Mouse (Mus musculus): Measurements from ENCODE around the gene Ttc6. TPM values are rescaled to one million over a fixed set of nuclear protein-coding genes. Genes with fewer than 3 reads are reported as not detected.

Ttc6 gene
- not detected for total RNA-seq (2018; cell fraction: chromatin; rRNA removed)
- total RNA-seq (2018; cell fraction: cytosol; rRNA removed), result not detected
- not detected for total RNA-seq (2018; cell fraction: nucleus; rRNA removed)
- not detected in 3 replicates for polyA plus RNA-seq (2018)

- 96% methylated on average over 6 of the region's 6 CpGs for WGBS (ENCODE audit: missing documents)
- no peaks in the 10 kb centered on the region for H3K36me3 ChIP-seq (ENCODE audit: inconsistent target)
- H3K27ac ChIP-seq, result no peak within 1 kb of the TSS
- no peaks in the 10 kb centered on the region for H3K79me2 ChIP-seq (ENCODE audit: inconsistent target)
- no peak within 1 kb of the TSS for H3K4me3 ChIP-seq (ENCODE audit: inconsistent target)
Observed at GRCm38 (mm10) chr12:57563909-57564308, at the start of gene Ttc6. TSS of gene Ttc6 (plus strand) at chr12:57564113.

DNA sequence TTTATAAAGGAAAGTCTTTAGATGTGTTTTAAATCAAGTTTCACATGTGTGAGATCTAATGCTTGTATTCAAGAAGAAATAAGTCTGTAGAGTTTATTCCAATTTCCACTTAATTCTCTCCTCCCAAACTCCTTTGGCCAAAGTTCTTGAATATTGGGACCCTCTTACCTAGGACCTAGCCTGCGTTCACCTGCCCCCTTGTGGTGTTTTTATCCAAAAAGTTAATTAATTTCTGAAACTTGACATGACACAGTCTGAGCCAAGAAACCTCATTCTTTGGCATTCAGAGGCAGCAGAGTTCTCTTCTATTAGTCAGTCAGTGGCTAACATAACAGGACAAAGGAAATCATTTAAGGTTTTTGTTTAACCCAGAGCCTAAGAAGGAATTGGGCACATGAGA is 49.4 kb upstream of the Ttc6 start:
- H3K4me3 ChIP-seq (ENCODE audit: inconsistent target), result no peak overlapping the region
- H3K79me2 ChIP-seq (ENCODE audit: inconsistent target), result no peaks in the 10 kb centered on the region
- H3K27ac ChIP-seq, result no peak overlapping the region
- H3K36me3 ChIP-seq (ENCODE audit: inconsistent target), result no peaks in the 10 kb centered on the region
- WGBS (ENCODE audit: missing documents), result 46% methylated on average over 1 of the region's 1 CpGs

DNA sequence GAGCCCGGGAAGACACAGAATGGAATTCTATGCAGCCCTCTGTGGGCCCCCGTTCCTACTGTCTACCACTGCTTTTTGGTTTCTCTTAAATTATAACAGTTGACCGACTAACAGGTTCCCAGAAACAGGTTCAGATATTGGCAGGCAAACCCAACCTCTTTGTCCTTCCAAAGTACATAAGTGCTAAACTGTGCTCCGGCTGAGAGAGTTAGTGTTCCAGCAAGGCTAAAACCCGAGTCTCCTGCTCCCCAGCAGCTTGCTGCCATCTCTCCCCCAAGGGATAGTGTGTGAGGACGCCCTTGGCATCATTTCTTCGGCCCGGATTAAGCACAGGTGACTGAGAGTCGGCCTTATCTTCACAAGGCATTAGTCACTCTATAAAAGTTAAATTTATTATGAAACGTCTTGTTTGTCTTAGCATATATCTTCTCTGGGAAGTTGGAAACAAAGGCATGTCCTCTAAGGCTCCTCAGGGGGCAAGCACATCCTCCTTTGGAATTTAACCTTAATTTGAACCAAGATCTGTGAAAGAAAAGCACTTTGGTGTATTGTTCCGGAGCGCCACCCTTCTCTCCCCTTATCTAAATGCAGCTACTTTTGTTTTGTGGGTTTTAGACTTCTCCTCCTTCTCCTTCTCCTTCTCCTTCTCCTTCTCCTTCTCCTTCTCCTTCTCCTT is 48.1 kb upstream of the Ttc6 start:
- Histone ChIP-seq H3K27ac (no peak overlapping the region), H3K4me3 (ENCODE audit: inconsistent target) (no peak overlapping the region), H3K36me3 (ENCODE audit: inconsistent target) (no peaks in the 10 kb centered on the region), H3K79me2 (ENCODE audit: inconsistent target) (no peaks in the 10 kb centered on the region)
- 71% methylated on average over 12 of the region's 12 CpGs for WGBS (ENCODE audit: missing documents)

- no peak overlapping the region for H3K27ac ChIP-seq
- no peaks in the 10 kb centered on the region for H3K36me3 ChIP-seq (ENCODE audit: inconsistent target)
- 34% methylated on average over 4 of the region's 4 CpGs for WGBS (ENCODE audit: missing documents)
- H3K79me2 ChIP-seq (ENCODE audit: inconsistent target), result no peaks in the 10 kb centered on the region
- no peak overlapping the region for H3K4me3 ChIP-seq (ENCODE audit: inconsistent target)
Observed at GRCm38 (mm10) chr12:57528335-57528734, 35.6 kb upstream of the Ttc6 start.

GRCm38 (mm10) chr12:57530474-57530873 is 33.4 kb upstream of the Ttc6 start:
- H3K4me3 ChIP-seq (ENCODE audit: inconsistent target), result no peak overlapping the region
- H3K36me3 ChIP-seq (ENCODE audit: inconsistent target), result no peaks in the 10 kb centered on the region
- H3K79me2 ChIP-seq (ENCODE audit: inconsistent target), result no peaks in the 10 kb centered on the region
- 56% methylated on average over 7 of the region's 9 CpGs for WGBS (ENCODE audit: missing documents)
- H3K27ac ChIP-seq, result no peak overlapping the region

DNA sequence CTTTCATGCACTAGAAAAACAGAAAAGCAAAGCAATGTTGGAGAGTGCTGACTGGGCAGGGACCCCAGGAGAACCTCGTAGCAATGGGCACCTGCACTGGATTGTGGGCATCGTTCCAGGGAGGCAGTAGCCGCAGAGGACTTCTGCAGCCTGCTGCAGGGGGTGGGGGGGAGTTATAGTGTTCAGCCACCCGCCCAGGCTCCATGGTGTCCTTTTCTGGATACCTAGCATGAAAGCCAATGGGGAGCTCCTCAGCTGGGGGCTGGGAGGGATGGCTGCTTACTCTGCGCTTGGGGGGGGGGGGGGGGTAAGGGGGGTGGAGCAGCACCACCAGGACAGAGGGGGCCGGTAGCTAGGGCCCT is 29.4 kb upstream of the Ttc6 start:
- Histone ChIP-seq H3K79me2 (ENCODE audit: inconsistent target) (no peaks in the 10 kb centered on the region), H3K27ac (no peak overlapping the region), H3K36me3 (ENCODE audit: inconsistent target) (no peaks in the 10 kb centered on the region), H3K4me3 (ENCODE audit: inconsistent target) (no peak overlapping the region)
- WGBS (ENCODE audit: missing documents), result 0% methylated on average over 5 of the region's 6 CpGs

GRCm38 (mm10) chr12:57534879-57535611 is 28.9 kb upstream of the Ttc6 start:
- Histone ChIP-seq H3K4me3 (ENCODE audit: inconsistent target) (no peak overlapping the region), H3K36me3 (ENCODE audit: inconsistent target) (no peaks in the 10 kb centered on the region)
- 7% methylated on average over 38 of the region's 39 CpGs for WGBS (ENCODE audit: missing documents)

GRCm38 (mm10) chr12:57536056-57536908 is 27.6 kb upstream of the Ttc6 start:
- Histone ChIP-seq H3K79me2 (ENCODE audit: inconsistent target) (no peaks in the 10 kb centered on the region), H3K36me3 (ENCODE audit: inconsistent target) (no peaks in the 10 kb centered on the region), H3K4me3 (ENCODE audit: inconsistent target) (no peak overlapping the region), H3K27ac (no peak overlapping the region)
- WGBS (ENCODE audit: missing documents), result 12% methylated on average over 24 of the region's 25 CpGs

More at GRCm38 (mm10) chr12:57534879-57535611, 28.9 kb upstream of the Ttc6 start:
- Histone ChIP-seq H3K27ac (no peak overlapping the region), H3K79me2 (ENCODE audit: inconsistent target) (no peaks in the 10 kb centered on the region)

GRCm38 (mm10) chr12:57536909-57537670 is 26.8 kb upstream of the Ttc6 start:
- Histone ChIP-seq H3K79me2 (ENCODE audit: inconsistent target) (no peaks in the 10 kb centered on the region), H3K36me3 (ENCODE audit: inconsistent target) (no peaks in the 10 kb centered on the region), H3K4me3 (ENCODE audit: inconsistent target) (no peak overlapping the region), H3K27ac (no peak overlapping the region)
- WGBS (ENCODE audit: missing documents), result 10% methylated on average over 11 of the region's 11 CpGs

- H3K79me2 ChIP-seq (ENCODE audit: inconsistent target), result no peaks in the 10 kb centered on the region
- WGBS (ENCODE audit: missing documents), result 4% methylated on average over 21 of the region's 21 CpGs
- no peaks in the 10 kb centered on the region for H3K36me3 ChIP-seq (ENCODE audit: inconsistent target)
- H3K4me3 ChIP-seq (ENCODE audit: inconsistent target), result no peak overlapping the region
- no peak overlapping the region for H3K27ac ChIP-seq
Observed at GRCm38 (mm10) chr12:57537791-57538587, 25.9 kb upstream of the Ttc6 start.

- Histone ChIP-seq H3K27ac (no peak overlapping the region), H3K79me2 (ENCODE audit: inconsistent target) (no peaks in the 10 kb centered on the region), H3K36me3 (ENCODE audit: inconsistent target) (no peaks in the 10 kb centered on the region), H3K4me3 (ENCODE audit: inconsistent target) (no peak overlapping the region; the same call in 1 of the 2 replicates)
- 4% methylated on average over 62 of the region's 63 CpGs for WGBS (ENCODE audit: missing documents)
Observed at GRCm38 (mm10) chr12:57538588-57539550, 25.0 kb upstream of the Ttc6 start.

DNA sequence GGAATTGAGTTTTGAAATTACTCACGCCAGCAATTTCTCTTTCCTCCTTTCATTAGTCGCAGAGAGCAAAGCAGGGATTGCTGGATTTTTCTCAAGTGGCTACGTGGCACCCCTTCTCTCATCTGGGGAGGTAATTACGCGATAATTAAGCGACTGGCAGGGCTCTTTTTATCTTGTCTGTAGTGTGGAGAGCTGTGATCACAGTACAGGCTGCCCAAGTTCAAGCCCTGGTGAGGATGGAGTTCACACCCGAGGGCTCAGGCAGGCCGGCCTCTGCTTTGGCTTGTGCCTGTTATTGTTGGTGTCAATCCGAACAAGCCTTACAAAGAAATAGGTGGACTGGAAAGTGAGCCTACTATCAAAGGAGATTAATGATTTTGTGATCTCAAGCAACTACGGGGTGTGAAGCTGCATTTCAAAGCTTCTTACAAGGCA is 24.3 kb upstream of the Ttc6 start:
- Histone ChIP-seq H3K27ac (no peak overlapping the region), H3K4me3 (ENCODE audit: inconsistent target) (no peak overlapping the region; the same call in 1 of the 2 replicates), H3K79me2 (ENCODE audit: inconsistent target) (no peaks in the 10 kb centered on the region), H3K36me3 (ENCODE audit: inconsistent target) (no peaks in the 10 kb centered on the region)
- WGBS (ENCODE audit: missing documents), result 5% methylated on average over 10 of the region's 10 CpGs

Data from macrophage (primary cell).